ENCODE assay signal across 10 mouse cellular contexts in genomic region chr12:108832851-108833250, GRCm38 (mm10). TPM values are rescaled to one million over a fixed set of nuclear protein-coding genes. Genes with fewer than 3 reads are reported as not detected.
DNase-seq lines count a peak whose midpoint lies in the region; ATAC-seq and TF ChIP-seq lines count a peak whose summit lies in the region.
"Had no signal": no experiment of that assay in that cellular context is flagged by ENCODE, and none has a peak within 500 bp of the region (broad histone marks: within the 10 kb centered on the region; RNA-seq: fewer than 3 reads in every experiment).

No protein-coding gene starts in this region.

- 85% methylated on average over 8 of the region's 8 CpGs for WGBS in hindbrain, embryonic 13.5 days
- 82% methylated on average over 8 of the region's 8 CpGs for WGBS in hindbrain, embryonic 16.5 days

- peak; percentile 80 for DNase-seq in adrenal gland, postnatal 10 days
- DNase-seq in cerebellum, postnatal 36 days = peak; percentile 79 to 82
- no peak for DNase-seq in liver
- DNase-seq in embryo, embryonic 11 days = no peak
- DNase-seq in spleen, adult 12 weeks (ENCODE audit: low spot score) = no peak

- no peak overlapping the region for H3K27ac ChIP-seq in hindbrain, embryonic 13.5 days
- H3K27ac ChIP-seq in hindbrain, embryonic 16.5 days (ENCODE audit: low read depth, low read length) = no peak overlapping the region
- H3K27ac ChIP-seq: embryonic facial prominence, embryonic 12.5 days had no signal

- H3K79me3 ChIP-seq in C2C12 (ENCODE audit: low read depth) = peaks cover 15% of the 10 kb centered on the region

- TF ChIP-seq CTCF in C2C12 (IDR thresholded peaks at IDR 0.05; ENCODE audit: control insufficient read depth, insufficient read depth, insufficient read length) = no peak

- H3K79me2 ChIP-seq in C2C12 (ENCODE audit: control insufficient read depth, insufficient read depth) = peaks cover 35% of the 10 kb centered on the region

- H3K4me2 ChIP-seq in hindbrain, embryonic 13.5 days = no peak overlapping the region
- no peak overlapping the region for H3K4me2 ChIP-seq in hindbrain, embryonic 16.5 days (ENCODE audit: low read length)
- H3K4me2 ChIP-seq: embryonic facial prominence, embryonic 12.5 days had no signal

- H3K36me3 ChIP-seq in hindbrain, embryonic 13.5 days = peaks cover 6% of the 10 kb centered on the region
- 0 out of 2 replicates have a peak, but pooled peaks cover 2% of the 10 kb centered on the region for H3K36me3 ChIP-seq in hindbrain, embryonic 16.5 days (ENCODE audit: control insufficient read depth, insufficient read depth, low read length)
- H3K36me3 ChIP-seq in C2C12 (ENCODE audit: control insufficient read depth, insufficient read depth) = no peaks in the 10 kb centered on the region

- peak overlapping the region; percentile 55; the same call in 1 of the 2 replicates for H3K9ac ChIP-seq in hindbrain, embryonic 13.5 days
- H3K9ac ChIP-seq in hindbrain, embryonic 16.5 days (ENCODE audit: low read depth, low read length) = no peak overlapping the region
- H3K9ac ChIP-seq: embryonic facial prominence, embryonic 12.5 days had no signal

- H3K27me3 ChIP-seq in hindbrain, embryonic 13.5 days = peaks cover 5% of the 10 kb centered on the region; the same call in 1 of the 2 replicates
- no peaks in the 10 kb centered on the region for H3K27me3 ChIP-seq in hindbrain, embryonic 16.5 days (replicated peaks; ENCODE audit: control insufficient read depth, insufficient read depth, low read length)
- no peaks in the 10 kb centered on the region for H3K27me3 ChIP-seq in C2C12 (ENCODE audit: control insufficient read depth, insufficient read depth, insufficient read length)
- H3K27me3 ChIP-seq: CH12.LX; embryonic facial prominence, embryonic 12.5 days had no signal

- ATAC-seq in hindbrain, embryonic 13.5 days (ENCODE audit: low FRiP score) = no peak
- no peak for ATAC-seq in hindbrain, embryonic 16.5 days

- no peak overlapping the region for H3K4me3 ChIP-seq in hindbrain, embryonic 13.5 days
- H3K4me3 ChIP-seq in hindbrain, embryonic 16.5 days (ENCODE audit: low read length) = no peak overlapping the region
- no peak overlapping the region for H3K4me3 ChIP-seq in C2C12 (ENCODE audit: insufficient read depth, poor library complexity, severe bottlenecking)
- H3K4me3 ChIP-seq: embryonic facial prominence, embryonic 12.5 days had no signal

- H3ac ChIP-seq in C2C12 (ENCODE audit: control insufficient read depth, insufficient read length, low read depth) = peak overlapping the region; percentile 58

- H3K4me1 ChIP-seq in hindbrain, embryonic 13.5 days (replicated peaks) = peaks cover 55% of the 10 kb centered on the region
- H3K4me1 ChIP-seq in hindbrain, embryonic 16.5 days (ENCODE audit: control insufficient read depth, insufficient read depth, low read depth, low read length) = peaks cover 39% of the 10 kb centered on the region

- no peaks in the 10 kb centered on the region for H3K9me3 ChIP-seq in hindbrain, embryonic 13.5 days
- no peaks in the 10 kb centered on the region for H3K9me3 ChIP-seq in hindbrain, embryonic 16.5 days (ENCODE audit: control insufficient read depth, low read length)
- H3K9me3 ChIP-seq: embryonic facial prominence, embryonic 12.5 days had no signal

TF ChIP-seq in C2C12, 6 proteins besides CTCF, POLR2A, EP300 and RAD21:
- no peak for TF ChIP-seq MAX (IDR thresholded peaks at IDR 0.05)
- no peak for TF ChIP-seq USF1 (IDR thresholded peaks at IDR 0.05; ENCODE audit: low read depth)
- TF ChIP-seq CEBPB (IDR thresholded peaks at IDR 0.05; ENCODE audit: low read depth) = no peak
- no peak for TF ChIP-seq FOSL1 (IDR thresholded peaks at IDR 0.05; ENCODE audit: insufficient read depth, low read length, poor library complexity, severe bottlenecking)
- TF ChIP-seq MYOD1 (IDR thresholded peaks at IDR 0.05; ENCODE audit: control insufficient read depth, insufficient read length, low read depth) = no peak
- no peak for TF ChIP-seq MYOG (IDR thresholded peaks at IDR 0.05; ENCODE audit: control insufficient read depth, extremely low read depth, insufficient read length)

RNA-seq across cellular contexts. Expression of gene Slc25a29, which starts 2.8 kb away (rescaled TPM):
- 17.8 and 19.2 TPM in 2 replicates for polyA plus RNA-seq in hindbrain, embryonic 13.5 days (2015; fragmentation: Nextera tagmentation; extraction: Ambion mirVana)
- 18.2 and 19.6 TPM in 2 replicates for polyA plus RNA-seq in hindbrain, embryonic 16.5 days (2015; fragmentation: Nextera tagmentation; extraction: Ambion mirVana)
- polyA plus RNA-seq in C2C12 (2012; fragmentation: generic; extraction: Trizol) = 5.5 TPM
- total RNA-seq in adrenal gland, postnatal 10 days (2021) = 1 to 10 TPM; 8.4 to 9.0 TPM

RNA-seq across cellular contexts. Expression of gene Slc25a47, which starts 3.0 kb away (rescaled TPM):
- polyA plus RNA-seq in hindbrain, embryonic 13.5 days (2015; fragmentation: Nextera tagmentation; extraction: Ambion mirVana) = 9.8 and 10.8 TPM in 2 replicates
- polyA plus RNA-seq in hindbrain, embryonic 16.5 days (2015; fragmentation: Nextera tagmentation; extraction: Ambion mirVana) = 6.4 and 7.3 TPM in 2 replicates
- polyA plus RNA-seq in C2C12 (2012; fragmentation: generic; extraction: Trizol) = 2.4 TPM
- 100 to 1,000 TPM in 1 of 2 experiments, 10 to 100 TPM in 1; 49.1 to 181 TPM for total RNA-seq in adrenal gland, postnatal 10 days (2021)

RNA-seq across cellular contexts. Expression of gene Yy1, which starts 40.1 kb away (rescaled TPM):
- 13.5 and 14.1 TPM in 2 replicates for polyA plus RNA-seq in hindbrain, embryonic 13.5 days (2015; fragmentation: Nextera tagmentation; extraction: Ambion mirVana)
- polyA plus RNA-seq in hindbrain, embryonic 16.5 days (2015; fragmentation: Nextera tagmentation; extraction: Ambion mirVana) = 9.7 and 9.8 TPM in 2 replicates
- polyA plus RNA-seq in C2C12 (2012; fragmentation: generic; extraction: Trizol) = 13.9 TPM
- 10 to 100 TPM; 59.8 to 66.4 TPM for total RNA-seq in adrenal gland, postnatal 10 days (2021)

Comparison
In these comparisons a context has a peak if more than half of its experiments do, and no peak if none do; other contexts are left out.
1. DNase-seq: peak in adrenal gland, postnatal 10 days (single experiment) and cerebellum, postnatal 36 days (2 of 2); none in liver (single experiment), embryo, embryonic 11 days (single experiment) and spleen, adult 12 weeks (single experiment).